ENCODE assay signal across 22 mouse cellular contexts in genomic region chr5:74617816-74618572, GRCm38 (mm10).
DNase-seq lines count a peak whose midpoint lies in the region; ATAC-seq and TF ChIP-seq lines count a peak whose summit lies in the region.
"Had no signal": no experiment of that assay in that cellular context is flagged by ENCODE, and none has a peak within 500 bp of the region (broad histone marks: within the 10 kb centered on the region; RNA-seq: fewer than 3 reads in every experiment).

No protein-coding gene starts in this region.

- 49% methylated on average over 13 of the region's 13 CpGs for WGBS in embryonic facial prominence, embryonic 11.5 days
- 26% methylated on average over 12 of the region's 13 CpGs for WGBS in limb, embryonic 14.5 days
- WGBS in intestine, embryonic 16.5 days: 63% methylated on average over 7 of the region's 13 CpGs

- H3K27ac ChIP-seq in embryonic facial prominence, embryonic 11.5 days (replicated peaks; ENCODE audit: low read depth, low read length): peak overlapping the region; percentile 67; the same call in 1 of the 2 replicates
- 0 out of 2 replicates have a peak overlapping the region, but pooled peaks have one; percentile 6 for H3K27ac ChIP-seq in limb, embryonic 14.5 days (replicated peaks; ENCODE audit: low read depth, low read length)
- no peak overlapping the region for H3K27ac ChIP-seq in intestine, embryonic 16.5 days (ENCODE audit: low read length)
- H3K27ac ChIP-seq in left cerebral cortex, adult 2 months: no peak overlapping the region
- H3K27ac ChIP-seq: hindbrain, embryonic 13.5 days; kidney, embryonic 15.5 days; liver, embryonic 14.5 days; macrophage; midbrain, embryonic 13.5 days; neural tube, embryonic 13.5 days had no signal

- H3K4me3 ChIP-seq in embryonic facial prominence, embryonic 11.5 days (ENCODE audit: low read depth, low read length): no peak overlapping the region
- H3K4me3 ChIP-seq in limb, embryonic 14.5 days (replicated peaks; ENCODE audit: low read length): no peak overlapping the region
- no peak overlapping the region for H3K4me3 ChIP-seq in intestine, embryonic 16.5 days (ENCODE audit: low read length)
- no peak overlapping the region for H3K4me3 ChIP-seq in left cerebral cortex, adult 2 months
- H3K4me3 ChIP-seq: hindbrain, embryonic 13.5 days; kidney, embryonic 15.5 days; midbrain, embryonic 13.5 days; neural tube, embryonic 13.5 days had no signal

- DNase-seq in heart, adult 11 months: peak; percentile 85
- DNase-seq in heart, postnatal 36 days: no peak
- DNase-seq in embryonic facial prominence, embryonic 11.5 days (ENCODE audit: low spot score): peak; percentile 53
- peak; percentile 82 for DNase-seq in fibroblast of lung, adult 2 months (ENCODE audit: low read depth)
- no peak for DNase-seq in limb, embryonic 14.5 days (ENCODE audit: low spot score)
- no peak for DNase-seq in left cerebral cortex, adult 2 months (ENCODE audit: extremely low spot score in 1 of 2, low spot score in 2 of 2)
- DNase-seq: adrenal gland, adult 2 months; gastrocnemius, postnatal 25 days; kidney, adult 11 months; liver; lung, adult 2 months; right cerebral cortex, postnatal 14 days; thymus, postnatal 36 days had no signal

- H3K27me3 ChIP-seq in embryonic facial prominence, embryonic 11.5 days (ENCODE audit: control insufficient read depth, insufficient read depth, low read length): no peaks in the 10 kb centered on the region
- H3K27me3 ChIP-seq in limb, embryonic 14.5 days (ENCODE audit: control insufficient read depth, insufficient read depth, low read length): no peaks in the 10 kb centered on the region
- H3K27me3 ChIP-seq in intestine, embryonic 16.5 days (replicated peaks; ENCODE audit: control insufficient read depth, insufficient read depth, low read length): no peaks in the 10 kb centered on the region
- H3K27me3 ChIP-seq: hindbrain, embryonic 13.5 days; kidney, embryonic 15.5 days; midbrain, embryonic 13.5 days; neural tube, embryonic 13.5 days had no signal

- no peak overlapping the region for H3K4me2 ChIP-seq in embryonic facial prominence, embryonic 11.5 days (ENCODE audit: low read depth, low read length)
- H3K4me2 ChIP-seq in limb, embryonic 14.5 days (replicated peaks; ENCODE audit: low read depth, low read length, severe bottlenecking): no peak overlapping the region
- H3K4me2 ChIP-seq in intestine, embryonic 16.5 days (ENCODE audit: low read depth, low read length): no peak overlapping the region
- H3K4me2 ChIP-seq: heart, embryonic 11.5 days; hindbrain, embryonic 13.5 days; kidney, embryonic 15.5 days; midbrain, embryonic 13.5 days; neural tube, embryonic 13.5 days had no signal

- H3K4me1 ChIP-seq in embryonic facial prominence, embryonic 11.5 days (ENCODE audit: control insufficient read depth, insufficient read depth, low read length): peaks cover 10% of the 10 kb centered on the region
- peaks cover 36% of the 10 kb centered on the region for H3K4me1 ChIP-seq in limb, embryonic 14.5 days (ENCODE audit: control insufficient read depth, insufficient read depth, low read length)
- 0 out of 2 replicates have a peak, but pooled peaks cover 5% of the 10 kb centered on the region for H3K4me1 ChIP-seq in intestine, embryonic 16.5 days (ENCODE audit: control insufficient read depth, insufficient read depth, low read length)
- H3K4me1 ChIP-seq: kidney, embryonic 15.5 days; midbrain, embryonic 13.5 days; neural tube, embryonic 13.5 days had no signal

- intact Hi-C loops in heart, postnatal 36 days (cut with DNase I): no loop called here
- intact Hi-C loops in left cerebral cortex, adult 2 months (cut with DNase I): loop anchor here (2.0 to 10.0 kb wide), 2 partner anchors 303 to 539 kb away; no protein-coding TSS in a partner anchor

- no peaks in the 10 kb centered on the region for H3K9me3 ChIP-seq in embryonic facial prominence, embryonic 11.5 days (replicated peaks; ENCODE audit: control insufficient read depth, low read length)
- H3K9me3 ChIP-seq in limb, embryonic 14.5 days (ENCODE audit: control insufficient read depth, low read length): no peaks in the 10 kb centered on the region
- no peaks in the 10 kb centered on the region for H3K9me3 ChIP-seq in intestine, embryonic 16.5 days (ENCODE audit: control insufficient read depth, low read length)
- H3K9me3 ChIP-seq: hindbrain, embryonic 13.5 days; kidney, embryonic 15.5 days; midbrain, embryonic 13.5 days; neural tube, embryonic 13.5 days had no signal

- H3K36me3 ChIP-seq in embryonic facial prominence, embryonic 11.5 days (replicated peaks; ENCODE audit: control insufficient read depth, insufficient read depth, low read depth, low read length): no peaks in the 10 kb centered on the region
- no peaks in the 10 kb centered on the region for H3K36me3 ChIP-seq in limb, embryonic 14.5 days (ENCODE audit: control insufficient read depth, insufficient read depth, low read length)
- no peaks in the 10 kb centered on the region for H3K36me3 ChIP-seq in intestine, embryonic 16.5 days (ENCODE audit: control insufficient read depth, insufficient read depth, low read length)
- H3K36me3 ChIP-seq: hindbrain, embryonic 13.5 days; kidney, embryonic 15.5 days; midbrain, embryonic 13.5 days; neural tube, embryonic 13.5 days had no signal

- no peak for ATAC-seq in embryonic facial prominence, embryonic 11.5 days (replicated peaks; ENCODE audit: insufficient number of reproducible peaks, low FRiP score, low TSS enrichment, low read depth)
- no peak for ATAC-seq in limb, embryonic 14.5 days (ENCODE audit: low FRiP score, low read depth)
- no peak for ATAC-seq in intestine, embryonic 16.5 days
- ATAC-seq: CD4-positive, CD25-positive, alpha-beta regulatory T cell, adult 4 months; midbrain, embryonic 13.5 days had no signal

- TF ChIP-seq CTCF in left cerebral cortex, adult 2 months (IDR thresholded peaks at IDR 0.05): no peak

- H3K9ac ChIP-seq in embryonic facial prominence, embryonic 11.5 days (replicated peaks; ENCODE audit: low read length): no peak overlapping the region
- no peak overlapping the region for H3K9ac ChIP-seq in limb, embryonic 14.5 days (ENCODE audit: low read depth, low read length, severe bottlenecking)
- no peak overlapping the region for H3K9ac ChIP-seq in intestine, embryonic 16.5 days (ENCODE audit: low read depth, low read length)
- H3K9ac ChIP-seq: hindbrain, embryonic 13.5 days; kidney, embryonic 15.5 days; liver, embryonic 14.5 days; midbrain, embryonic 13.5 days; neural tube, embryonic 13.5 days had no signal

- no peak for TF ChIP-seq POLR2A in limb, embryonic 14.5 days (IDR thresholded peaks at IDR 0.05; ENCODE audit: borderline replicate concordance, extremely low read depth, insufficient read depth, insufficient read length)

Comparison
In these comparisons a context has a peak if more than half of its experiments do, and no peak if none do; other contexts are left out.
1. DNase-seq: peak in heart, adult 11 months (single experiment), embryonic facial prominence, embryonic 11.5 days (single experiment) and fibroblast of lung, adult 2 months (single experiment); none in heart, postnatal 36 days (0 of 2), limb, embryonic 14.5 days (single experiment) and left cerebral cortex, adult 2 months (0 of 2).
2. H3K27ac ChIP-seq: peak in embryonic facial prominence, embryonic 11.5 days (single experiment) and limb, embryonic 14.5 days (single experiment); none in intestine, embryonic 16.5 days (single experiment) and left cerebral cortex, adult 2 months (single experiment).